Mouse (Mus musculus) erythroblast, embryonic 14.5 days (primary cell): ENCODE measurements around the gene Atp5d.

Experiments used
- GATA1 ChIP-seq: IDR thresholded peaks from 2 replicates; pipeline ENCODE4 v1.6.1; 2012; ENCODE audit warnings: low read length, inconsistent platforms, mixed read lengths
- TAL1 ChIP-seq: IDR thresholded peaks from 3 replicates; pipeline ENCODE4 v1.6.1; 2012; ENCODE audit warnings: low read length, inconsistent platforms, mixed read lengths

GRCm38 (mm10) chr10:80143664-80144063 lies 5.2 kb downstream of the Atp5d start:
- TF ChIP-seq GATA1 (no peak), TAL1 (no peak)
